Comparison of ENCODE assay signal across 8 mouse cellular contexts in the genomic region with DNA sequence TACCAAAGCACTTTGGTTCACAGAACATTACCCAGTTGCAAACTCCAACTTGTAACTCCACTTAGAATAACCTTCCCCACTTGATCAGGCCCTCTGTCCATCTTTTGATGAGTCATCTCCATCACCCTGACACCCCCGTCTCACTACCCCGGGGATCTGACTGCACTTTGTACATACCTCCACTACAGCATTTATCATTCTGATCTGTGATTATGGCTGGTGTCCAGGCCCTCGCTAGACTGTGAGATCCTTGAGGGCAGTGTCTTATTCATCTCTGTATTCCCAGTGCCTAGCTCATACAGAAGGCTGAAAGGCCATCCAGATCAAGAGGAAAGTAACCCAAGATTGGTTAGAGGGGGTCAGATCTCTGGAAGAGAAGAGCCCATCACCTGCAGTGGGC. TPM values are rescaled to one million over a fixed set of nuclear protein-coding genes. Genes with fewer than 3 reads are reported as not detected.
DNase-seq lines count a peak whose midpoint lies in the region; ATAC-seq and TF ChIP-seq lines count a peak whose summit lies in the region.

No protein-coding gene starts in this region.

- ATAC-seq in lung, postnatal 0 days = no peak
- no peak for ATAC-seq in limb, embryonic 12.5 days (ENCODE audit: insufficient number of reproducible peaks, insufficient read depth, low FRiP score, low TSS enrichment, low read depth)
- ATAC-seq in stomach, embryonic 15.5 days (ENCODE audit: insufficient read depth, low FRiP score, low read depth) = no peak
- ATAC-seq in megakaryocyte progenitor cell, adult 5-6 weeks (replicated peaks; ENCODE audit: poor library complexity) = no peak

- WGBS in lung, postnatal 0 days = 20% methylated on average over 3 of the region's 3 CpGs
- WGBS in forebrain, embryonic 10.5 days = 84% methylated on average over 3 of the region's 3 CpGs
- 61% methylated on average over 3 of the region's 3 CpGs for WGBS in limb, embryonic 12.5 days
- WGBS in stomach, embryonic 15.5 days = 24% methylated on average over 3 of the region's 3 CpGs

- H3K9ac ChIP-seq in lung, postnatal 0 days (replicated peaks; ENCODE audit: low read depth) = peak overlapping the region; percentile 58; the same call in 1 of the 2 replicates
- H3K9ac ChIP-seq in limb, embryonic 12.5 days (replicated peaks) = peak overlapping the region; percentile 83
- no peak overlapping the region; the same call in 1 of the 2 replicates for H3K9ac ChIP-seq in stomach, embryonic 15.5 days

- no peaks in the 10 kb centered on the region for H3K36me3 ChIP-seq in lung, postnatal 0 days (ENCODE audit: insufficient read depth, low read length)
- H3K36me3 ChIP-seq in forebrain, embryonic 10.5 days (replicated peaks) = peaks cover 21% of the 10 kb centered on the region
- H3K36me3 ChIP-seq in limb, embryonic 12.5 days = peaks cover 14% of the 10 kb centered on the region
- no peaks in the 10 kb centered on the region for H3K36me3 ChIP-seq in stomach, embryonic 15.5 days

- peak overlapping the region; percentile 88 for H3K4me2 ChIP-seq in lung, postnatal 0 days (replicated peaks; ENCODE audit: low read depth, low read length)
- H3K4me2 ChIP-seq in limb, embryonic 12.5 days = peak overlapping the region; percentile 82
- peak overlapping the region; percentile 91 for H3K4me2 ChIP-seq in stomach, embryonic 15.5 days

- no peak overlapping the region; the same call in 1 of the 2 replicates for H3K27ac ChIP-seq in lung, postnatal 0 days (ENCODE audit: low read length)
- H3K27ac ChIP-seq in forebrain, embryonic 10.5 days = peak overlapping the region; percentile 89
- H3K27ac ChIP-seq in limb, embryonic 12.5 days = no peak overlapping the region
- no peak overlapping the region for H3K27ac ChIP-seq in stomach, embryonic 15.5 days

- H3K4me1 ChIP-seq in lung, postnatal 0 days (ENCODE audit: insufficient read depth, low read depth, low read length) = peaks cover 13% of the 10 kb centered on the region; the same call in 1 of the 2 replicates
- peaks cover 22% of the 10 kb centered on the region for H3K4me1 ChIP-seq in forebrain, embryonic 10.5 days
- H3K4me1 ChIP-seq in limb, embryonic 12.5 days (replicated peaks) = peaks cover 20% of the 10 kb centered on the region
- peaks cover 16% of the 10 kb centered on the region for H3K4me1 ChIP-seq in stomach, embryonic 15.5 days

- no peak for TF ChIP-seq CTCF in lung, postnatal 0 days (IDR thresholded peaks at IDR 0.05)

- peak overlapping the region; percentile 49; the same call in 1 of the 2 replicates for H3K4me3 ChIP-seq in lung, postnatal 0 days (ENCODE audit: low read depth, low read length)
- peak overlapping the region; percentile 77 for H3K4me3 ChIP-seq in forebrain, embryonic 10.5 days
- peak overlapping the region; percentile 72 for H3K4me3 ChIP-seq in limb, embryonic 12.5 days (replicated peaks)
- H3K4me3 ChIP-seq in stomach, embryonic 15.5 days (replicated peaks) = peak overlapping the region; percentile 73

- TF ChIP-seq EP300 in lung, postnatal 0 days (IDR thresholded peaks at IDR 0.05) = no peak

- H3K27me3 ChIP-seq in lung, postnatal 0 days (replicated peaks; ENCODE audit: insufficient read depth, low read length) = no peaks in the 10 kb centered on the region
- peaks cover 27% of the 10 kb centered on the region for H3K27me3 ChIP-seq in forebrain, embryonic 10.5 days (ENCODE audit: poor library complexity, severe bottlenecking)
- no peaks in the 10 kb centered on the region for H3K27me3 ChIP-seq in limb, embryonic 12.5 days
- no peaks in the 10 kb centered on the region for H3K27me3 ChIP-seq in stomach, embryonic 15.5 days (replicated peaks)

- no peaks in the 10 kb centered on the region for H3K9me3 ChIP-seq in lung, postnatal 0 days (ENCODE audit: low read length)
- H3K9me3 ChIP-seq in forebrain, embryonic 10.5 days = no peaks in the 10 kb centered on the region
- no peaks in the 10 kb centered on the region for H3K9me3 ChIP-seq in limb, embryonic 12.5 days
- no peaks in the 10 kb centered on the region for H3K9me3 ChIP-seq in stomach, embryonic 15.5 days

- no peak for DNase-seq in lung, postnatal 0 days (ENCODE audit: low spot score)
- no peak for DNase-seq in lung, postnatal 4 days
- DNase-seq in forebrain, embryonic 10.5 days (ENCODE audit: extremely low spot score, low spot score) = no peak
- no peak for DNase-seq in cerebellum, postnatal 4 days (ENCODE audit: low spot score in 2 of 2)
- DNase-seq in right cerebral cortex, adult 2 months (ENCODE audit: low spot score in 2 of 2) = no peak

RNA-seq across cellular contexts. Expression of a gene that starts 1.0 kb away (rescaled TPM):
- 28.4 and 30.5 TPM in 2 replicates for polyA plus RNA-seq in lung, postnatal 0 days (2015; fragmentation: Nextera tagmentation; extraction: Ambion mirVana)
- 30.2 and 31.4 TPM in 2 replicates for polyA plus RNA-seq in forebrain, embryonic 10.5 days (2016; fragmentation: Nextera tagmentation; extraction: Ambion mirVana)
- polyA plus RNA-seq in limb, embryonic 12.5 days (2016; fragmentation: Nextera tagmentation; extraction: Ambion mirVana) = 34.2 and 36.3 TPM in 2 replicates
- 33.5 and 35.4 TPM in 2 replicates for polyA plus RNA-seq in stomach, embryonic 15.5 days (2015; fragmentation: Nextera tagmentation; extraction: Ambion mirVana)
- total RNA-seq in megakaryocyte progenitor cell, adult 5-6 weeks (2015) = 12.5 and 15.9 TPM in 2 replicates
- 10.4 and 10.7 TPM in 2 replicates for total RNA-seq in megakaryocyte progenitor cell, adult 5-6 weeks (2017)

RNA-seq across cellular contexts. Expression of a gene that starts 1.4 kb away (rescaled TPM):
- polyA plus RNA-seq in lung, postnatal 0 days (2015; fragmentation: Nextera tagmentation; extraction: Ambion mirVana) = 2.9 and 3.3 TPM in 2 replicates
- 0.25 and 0.31 TPM in 2 replicates for polyA plus RNA-seq in forebrain, embryonic 10.5 days (2016; fragmentation: Nextera tagmentation; extraction: Ambion mirVana)
- polyA plus RNA-seq in limb, embryonic 12.5 days (2016; fragmentation: Nextera tagmentation; extraction: Ambion mirVana) = 0.33 and 0.45 TPM in 2 replicates
- polyA plus RNA-seq in stomach, embryonic 15.5 days (2015; fragmentation: Nextera tagmentation; extraction: Ambion mirVana) = 0.26 and 0.46 TPM in 2 replicates
- total RNA-seq in megakaryocyte progenitor cell, adult 5-6 weeks (2015) = not detected in 2 replicates
- not detected in 2 replicates for total RNA-seq in megakaryocyte progenitor cell, adult 5-6 weeks (2017)

RNA-seq across cellular contexts. Expression of a gene that starts 5.9 kb away (rescaled TPM):
- 7.3 and 7.8 TPM in 2 replicates for polyA plus RNA-seq in lung, postnatal 0 days (2015; fragmentation: Nextera tagmentation; extraction: Ambion mirVana)
- 7.0 and 8.1 TPM in 2 replicates for polyA plus RNA-seq in forebrain, embryonic 10.5 days (2016; fragmentation: Nextera tagmentation; extraction: Ambion mirVana)
- polyA plus RNA-seq in limb, embryonic 12.5 days (2016; fragmentation: Nextera tagmentation; extraction: Ambion mirVana) = 7.4 and 8.0 TPM in 2 replicates
- polyA plus RNA-seq in stomach, embryonic 15.5 days (2015; fragmentation: Nextera tagmentation; extraction: Ambion mirVana) = 7.5 and 14.0 TPM in 2 replicates
- 0.66 TPM in 1 of 2 replicates, not detected in the other for total RNA-seq in megakaryocyte progenitor cell, adult 5-6 weeks (2015)
- total RNA-seq in megakaryocyte progenitor cell, adult 5-6 weeks (2017) = 0.14 and 1.0 TPM in 2 replicates
